ENCODE assay signal across 25 mouse cellular contexts in the genomic region with DNA sequence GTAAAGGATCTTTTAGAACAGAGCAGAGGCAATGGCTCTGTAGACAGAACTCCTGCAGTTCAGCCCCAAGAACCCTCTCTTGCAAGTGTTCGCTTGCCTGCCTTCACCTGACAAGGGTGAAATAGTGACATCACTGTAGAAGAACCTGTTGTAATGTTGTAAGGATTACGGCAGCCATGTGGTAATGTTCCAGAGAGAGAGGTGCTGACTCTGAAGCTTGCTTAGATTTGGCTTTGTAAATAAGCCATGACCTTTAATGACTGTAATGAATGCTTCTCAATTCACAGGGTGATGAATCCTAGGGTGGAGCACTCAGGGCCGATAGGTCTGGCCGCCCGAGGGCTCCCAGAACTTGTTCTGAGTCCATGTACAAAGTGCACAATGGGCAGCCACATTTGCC.
A peak's percentile ranks its signal among the peaks of the same experiment; 100 is the strongest.
DNase-seq lines count a peak whose midpoint lies in the region; ATAC-seq and TF ChIP-seq lines count a peak whose summit lies in the region.
"Had no signal": no experiment of that assay in that cellular context is flagged by ENCODE, and none has a peak within 500 bp of the region (broad histone marks: within the 10 kb centered on the region; RNA-seq: fewer than 3 reads in every experiment).

No protein-coding gene starts in this region.

- H3K36me3 ChIP-seq in lung, postnatal 0 days (ENCODE audit: insufficient read depth, low read length) = no peaks in the 10 kb centered on the region
- no peaks in the 10 kb centered on the region for H3K36me3 ChIP-seq in stomach, postnatal 0 days (ENCODE audit: control insufficient read depth, insufficient read depth, low read length)
- H3K36me3 ChIP-seq: embryonic facial prominence, embryonic 10.5 days; embryonic facial prominence, embryonic 13.5 days; forebrain, embryonic 10.5 days; hindbrain, embryonic 12.5 days; hindbrain, embryonic 15.5 days had no signal

- H3K4me2 ChIP-seq in lung, postnatal 0 days (replicated peaks; ENCODE audit: low read depth, low read length) = no peak overlapping the region
- H3K4me2 ChIP-seq in stomach, postnatal 0 days (replicated peaks; ENCODE audit: low read depth) = no peak overlapping the region
- H3K4me2 ChIP-seq: embryonic facial prominence, embryonic 13.5 days; forebrain, embryonic 13.5 days; heart, embryonic 11.5 days; hindbrain, embryonic 12.5 days; hindbrain, embryonic 15.5 days had no signal

- no peak for TF ChIP-seq EP300 in lung, postnatal 0 days (IDR thresholded peaks at IDR 0.05)
- TF ChIP-seq EP300 in stomach, postnatal 0 days (optimal IDR thresholded peaks at IDR 0.05) = peak; percentile 86

- intact Hi-C loops in gastrocnemius, adult 2 months (cut with DNase I) = no loop called here

- no peak overlapping the region for H3K4me3 ChIP-seq in gastrocnemius, adult 2 months
- no peak overlapping the region for H3K4me3 ChIP-seq in lung, postnatal 0 days (ENCODE audit: low read depth, low read length)
- H3K4me3 ChIP-seq in stomach, postnatal 0 days (ENCODE audit: low read depth, low read length) = no peak overlapping the region
- H3K4me3 ChIP-seq: embryonic facial prominence, embryonic 10.5 days; embryonic facial prominence, embryonic 13.5 days; erythroblast, embryonic 14.5 days; forebrain, embryonic 10.5 days; forebrain, embryonic 13.5 days; hindbrain, embryonic 12.5 days; hindbrain, embryonic 15.5 days had no signal

- no peaks in the 10 kb centered on the region for H3K9me3 ChIP-seq in lung, postnatal 0 days (ENCODE audit: low read length)
- H3K9me3 ChIP-seq in stomach, postnatal 0 days (ENCODE audit: control insufficient read depth, low read length) = no peaks in the 10 kb centered on the region
- H3K9me3 ChIP-seq: embryonic facial prominence, embryonic 10.5 days; embryonic facial prominence, embryonic 13.5 days; forebrain, embryonic 10.5 days; forebrain, embryonic 13.5 days; hindbrain, embryonic 12.5 days; hindbrain, embryonic 15.5 days had no signal

- H3K4me1 ChIP-seq in lung, postnatal 0 days (ENCODE audit: insufficient read depth, low read depth, low read length) = no peaks in the 10 kb centered on the region
- no peaks in the 10 kb centered on the region; the same call in 1 of the 2 replicates for H3K4me1 ChIP-seq in stomach, postnatal 0 days (replicated peaks; ENCODE audit: control insufficient read depth, insufficient read depth)
- H3K4me1 ChIP-seq: hindbrain, embryonic 12.5 days; hindbrain, embryonic 15.5 days had no signal

- no peak for DNase-seq in gastrocnemius, adult 2 months
- DNase-seq in gastrocnemius, postnatal 25 days = no peak
- DNase-seq in lung, postnatal 0 days (ENCODE audit: low spot score) = no peak
- DNase-seq in lung, adult 18-20 months = no peak
- peak; percentile 48 for DNase-seq in stomach, postnatal 0 days (ENCODE audit: low spot score)
- DNase-seq in frontal cortex, adult 2 months (ENCODE audit: extremely low spot score in 1 of 2, low spot score in 1 of 2) = no peak
- DNase-seq: adrenal gland, adult 8-10 months; adrenal gland, postnatal 25 days; cerebellum, adult 11-12 months; cerebellum, adult 8-10 months; cerebellum, postnatal 10 days; cerebellum, postnatal 36 days; embryo, embryonic 11 days; gastrocnemius, postnatal 36 days; heart, adult 11 months had no signal

- H3K9ac ChIP-seq in lung, postnatal 0 days (replicated peaks; ENCODE audit: low read depth) = no peak overlapping the region
- no peak overlapping the region for H3K9ac ChIP-seq in stomach, postnatal 0 days (ENCODE audit: low read length)
- H3K9ac ChIP-seq: embryonic facial prominence, embryonic 13.5 days; forebrain, embryonic 13.5 days; hindbrain, embryonic 12.5 days; hindbrain, embryonic 15.5 days had no signal

- no peak for ATAC-seq in lung, postnatal 0 days
- ATAC-seq in stomach, postnatal 0 days (ENCODE audit: low FRiP score, low TSS enrichment) = peak; percentile 92
- ATAC-seq: activated CD4-positive, CD25-positive, alpha-beta regulatory T cell, adult 4 months; forebrain, embryonic 13.5 days; forebrain, embryonic 16.5 days had no signal

- peak overlapping the region; percentile 43; the same call in 1 of the 2 replicates for H3K27ac ChIP-seq in gastrocnemius, adult 2 months
- H3K27ac ChIP-seq in lung, postnatal 0 days (ENCODE audit: low read length) = 0 out of 2 replicates have a peak overlapping the region, but pooled peaks have one; percentile 15
- peak overlapping the region; percentile 80 for H3K27ac ChIP-seq in stomach, postnatal 0 days (replicated peaks)
- H3K27ac ChIP-seq: embryonic facial prominence, embryonic 10.5 days; embryonic facial prominence, embryonic 13.5 days; forebrain, embryonic 10.5 days; forebrain, embryonic 13.5 days; hindbrain, embryonic 12.5 days; hindbrain, embryonic 15.5 days had no signal

- TF ChIP-seq CTCF in gastrocnemius, adult 2 months (IDR thresholded peaks at IDR 0.05) = no peak
- TF ChIP-seq CTCF in lung, postnatal 0 days (IDR thresholded peaks at IDR 0.05) = no peak
- no peak for TF ChIP-seq CTCF in stomach, postnatal 0 days (IDR thresholded peaks at IDR 0.05; ENCODE audit: low read depth)

- H3K27me3 ChIP-seq in lung, postnatal 0 days (replicated peaks; ENCODE audit: insufficient read depth, low read length) = no peaks in the 10 kb centered on the region
- no peaks in the 10 kb centered on the region for H3K27me3 ChIP-seq in stomach, postnatal 0 days (ENCODE audit: control insufficient read depth, insufficient read depth, low read length)
- H3K27me3 ChIP-seq: embryonic facial prominence, embryonic 13.5 days; forebrain, embryonic 13.5 days; hindbrain, embryonic 12.5 days; hindbrain, embryonic 15.5 days had no signal

- WGBS in lung, postnatal 0 days = 89% methylated on average over 5 of the region's 5 CpGs
- 62% methylated on average over 5 of the region's 5 CpGs for WGBS in stomach, postnatal 0 days

Comparison
In these comparisons a context has a peak if more than half of its experiments do, and no peak if none do; other contexts are left out.
1. H3K27ac ChIP-seq: peak in every context shown above with its lines; median percentile 80 in stomach, postnatal 0 days; 43 in gastrocnemius, adult 2 months; 15 in lung, postnatal 0 days.